Comparison of ENCODE assay signal across 8 mouse cellular contexts in the genomic region with DNA sequence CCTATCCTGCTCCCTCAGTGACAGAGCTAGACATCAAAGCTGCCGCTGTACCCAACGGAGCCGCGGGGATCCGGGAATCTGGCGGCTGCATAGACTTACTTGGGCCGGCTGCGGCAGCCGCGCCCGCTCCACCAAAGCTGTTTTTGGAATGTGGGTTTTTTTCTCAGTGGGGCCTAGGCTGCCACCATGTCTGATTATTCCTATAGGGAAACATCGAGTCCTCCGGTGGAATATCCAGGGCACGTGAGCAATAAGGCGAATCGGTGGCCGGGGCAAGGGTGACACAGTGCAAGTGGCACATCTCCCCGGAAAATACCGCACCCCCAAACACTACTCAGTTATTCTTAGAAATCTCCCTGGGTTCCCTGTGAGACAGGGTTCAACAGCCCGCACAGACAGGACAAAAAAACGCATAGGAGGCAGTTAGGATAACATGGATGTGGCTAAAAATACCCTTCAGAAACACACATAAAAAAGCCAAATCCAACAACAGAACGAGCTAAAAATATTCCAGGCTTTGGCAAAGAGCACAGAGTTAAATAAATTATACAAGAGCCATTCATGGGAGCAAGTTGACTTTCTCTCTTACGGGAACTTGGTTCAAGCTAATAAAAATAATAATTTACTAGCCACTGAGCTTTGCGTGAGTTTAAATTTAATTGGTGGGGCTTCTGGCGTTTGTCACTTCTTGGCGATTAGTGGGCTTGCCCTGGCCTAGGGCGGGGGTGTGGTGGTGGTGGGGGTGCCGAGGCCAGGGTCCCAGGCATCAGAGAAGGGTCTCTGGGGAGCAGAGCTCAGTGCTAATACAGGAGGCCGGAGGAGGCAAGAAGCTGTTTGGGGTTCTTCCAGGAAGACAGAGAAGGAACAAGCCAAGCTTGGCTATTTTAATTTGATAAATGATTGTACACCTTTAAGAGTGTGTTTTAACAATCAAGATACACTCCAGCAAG. TPM values are rescaled to one million over a fixed set of nuclear protein-coding genes. Genes with fewer than 3 reads are reported as not detected.
DNase-seq lines count a peak whose midpoint lies in the region; ATAC-seq lines count a peak whose summit lies in the region.

No protein-coding gene starts in this region.

- H3K27me3 ChIP-seq in forebrain, embryonic 14.5 days (replicated peaks; ENCODE audit: control insufficient read depth, insufficient read depth, low read length) = no peaks in the 10 kb centered on the region
- no peaks in the 10 kb centered on the region for H3K27me3 ChIP-seq in neural tube, embryonic 14.5 days (ENCODE audit: control insufficient read depth, insufficient read depth, low read length)

- 14% methylated on average over 29 of the region's 29 CpGs for WGBS in forebrain, embryonic 14.5 days
- 5% methylated on average over 29 of the region's 29 CpGs for WGBS in neural tube, embryonic 14.5 days

- peak overlapping the region; percentile 89 for H3K27ac ChIP-seq in forebrain, embryonic 14.5 days (ENCODE audit: low read depth, low read length)
- H3K27ac ChIP-seq in neural tube, embryonic 14.5 days (ENCODE audit: low read depth, low read length) = peak overlapping the region; percentile 99

- DNase-seq in right cerebral cortex, postnatal 25 days = peak; percentile 55
- DNase-seq in right cerebral cortex, postnatal 14 days = no peak
- peak; percentile 80 for DNase-seq in forebrain, embryonic 14.5 days (ENCODE audit: low spot score)
- peak; percentile 65 for DNase-seq in kidney, postnatal 10 days
- no peak for DNase-seq in thymus, postnatal 25 days
- no peak for DNase-seq in spleen, adult 18-20 months

- no peaks in the 10 kb centered on the region for H3K9me3 ChIP-seq in forebrain, embryonic 14.5 days (replicated peaks; ENCODE audit: control insufficient read depth, low read length)
- no peaks in the 10 kb centered on the region for H3K9me3 ChIP-seq in neural tube, embryonic 14.5 days (ENCODE audit: control insufficient read depth, low read length)

- H3K36me3 ChIP-seq in forebrain, embryonic 14.5 days (ENCODE audit: control insufficient read depth, insufficient read depth, low read length) = 0 out of 2 replicates have a peak, but pooled peaks cover 9% of the 10 kb centered on the region
- no peaks in the 10 kb centered on the region for H3K36me3 ChIP-seq in neural tube, embryonic 14.5 days (ENCODE audit: control insufficient read depth, insufficient read depth, low read length)

- H3K4me3 ChIP-seq in forebrain, embryonic 14.5 days (ENCODE audit: low read depth, low read length) = peak overlapping the region; percentile 91
- peak overlapping the region; percentile 96; the same call in 1 of the 2 replicates for H3K4me3 ChIP-seq in neural tube, embryonic 14.5 days (ENCODE audit: low read depth, low read length)

- no peak for ATAC-seq in forebrain, embryonic 14.5 days
- ATAC-seq in neural tube, embryonic 14.5 days (ENCODE audit: low read depth) = no peak
- no peak for ATAC-seq in inflammation-experienced regulatory T-cells, adult 6 months

- H3K4me1 ChIP-seq in forebrain, embryonic 14.5 days (ENCODE audit: control insufficient read depth, insufficient read depth, low read length) = peaks cover 51% of the 10 kb centered on the region
- H3K4me1 ChIP-seq in neural tube, embryonic 14.5 days (ENCODE audit: control insufficient read depth, insufficient read depth, low read length) = peaks cover 64% of the 10 kb centered on the region

- peak overlapping the region; percentile 99 for H3K4me2 ChIP-seq in forebrain, embryonic 14.5 days (ENCODE audit: low read length)
- peak overlapping the region; percentile 84 for H3K4me2 ChIP-seq in neural tube, embryonic 14.5 days (ENCODE audit: low read depth, low read length)

- peak overlapping the region; percentile 100 for H3K9ac ChIP-seq in forebrain, embryonic 14.5 days (ENCODE audit: low read length)
- H3K9ac ChIP-seq in neural tube, embryonic 14.5 days (replicated peaks; ENCODE audit: low read depth, low read length) = peak overlapping the region; percentile 98; the same call in 1 of the 2 replicates

RNA-seq across cellular contexts. Expression of a gene that starts 8.5 kb away (rescaled TPM):
- 12.6 and 14.5 TPM in 2 replicates for polyA plus RNA-seq in forebrain, embryonic 14.5 days (2014; fragmentation: Nextera tagmentation; extraction: Ambion mirVana)
- polyA plus RNA-seq in neural tube, embryonic 14.5 days (2014; fragmentation: Nextera tagmentation; extraction: Ambion mirVana) = 17.0 and 20.8 TPM in 2 replicates
- polyA plus RNA-seq in inflammation-experienced regulatory T-cells, adult 6 months (2017; shearing (Covaris generic)) = not detected

Comparison
In these comparisons a context has a peak if more than half of its experiments do, and no peak if none do; other contexts are left out.
1. DNase-seq: peak in right cerebral cortex, postnatal 25 days (single experiment), forebrain, embryonic 14.5 days (single experiment) and kidney, postnatal 10 days (single experiment); none in right cerebral cortex, postnatal 14 days (single experiment), thymus, postnatal 25 days (single experiment) and spleen, adult 18-20 months (0 of 2).
2. RNA of a gene that starts 8.5 kb away (polyA plus RNA-seq): 17.0 to 20.8 TPM in neural tube, embryonic 14.5 days and 12.6 to 14.5 TPM in forebrain, embryonic 14.5 days; not detected in inflammation-experienced regulatory T-cells, adult 6 months; every median in the first group is over 10 times any median in the second.